Mouse (Mus musculus): ENCODE results near the gene Med20.
A peak's percentile ranks its signal among the peaks of the same experiment; 100 is the strongest.
"Not testable (repeated sequence)": the region's sequence is repeated elsewhere in the genome, so short reads cannot be mapped to it uniquely, and the experiment has no call there.

Gene Med20

DNA sequence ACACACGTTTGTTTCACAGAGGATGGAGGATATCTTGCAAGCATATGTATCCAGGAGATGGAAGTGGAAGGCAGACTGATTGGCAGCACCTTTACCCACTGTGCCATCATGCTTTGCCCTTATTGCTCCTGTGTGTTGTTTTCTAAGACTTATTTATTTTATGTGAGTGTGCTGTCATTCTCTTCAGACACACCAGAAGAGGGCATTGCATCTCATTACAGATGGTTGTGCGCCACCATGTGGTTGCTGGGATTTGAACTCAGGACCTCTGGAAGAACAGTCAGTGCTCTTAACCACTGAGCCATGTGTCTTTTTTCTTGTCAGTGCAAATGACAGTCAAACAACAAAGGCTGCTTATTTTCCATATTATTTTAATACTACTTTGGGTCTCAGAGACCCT is 16.4 kb downstream of the Med20 start:
- no peak for DNase-seq (ENCODE audit: low read depth, low spot score)

DNA sequence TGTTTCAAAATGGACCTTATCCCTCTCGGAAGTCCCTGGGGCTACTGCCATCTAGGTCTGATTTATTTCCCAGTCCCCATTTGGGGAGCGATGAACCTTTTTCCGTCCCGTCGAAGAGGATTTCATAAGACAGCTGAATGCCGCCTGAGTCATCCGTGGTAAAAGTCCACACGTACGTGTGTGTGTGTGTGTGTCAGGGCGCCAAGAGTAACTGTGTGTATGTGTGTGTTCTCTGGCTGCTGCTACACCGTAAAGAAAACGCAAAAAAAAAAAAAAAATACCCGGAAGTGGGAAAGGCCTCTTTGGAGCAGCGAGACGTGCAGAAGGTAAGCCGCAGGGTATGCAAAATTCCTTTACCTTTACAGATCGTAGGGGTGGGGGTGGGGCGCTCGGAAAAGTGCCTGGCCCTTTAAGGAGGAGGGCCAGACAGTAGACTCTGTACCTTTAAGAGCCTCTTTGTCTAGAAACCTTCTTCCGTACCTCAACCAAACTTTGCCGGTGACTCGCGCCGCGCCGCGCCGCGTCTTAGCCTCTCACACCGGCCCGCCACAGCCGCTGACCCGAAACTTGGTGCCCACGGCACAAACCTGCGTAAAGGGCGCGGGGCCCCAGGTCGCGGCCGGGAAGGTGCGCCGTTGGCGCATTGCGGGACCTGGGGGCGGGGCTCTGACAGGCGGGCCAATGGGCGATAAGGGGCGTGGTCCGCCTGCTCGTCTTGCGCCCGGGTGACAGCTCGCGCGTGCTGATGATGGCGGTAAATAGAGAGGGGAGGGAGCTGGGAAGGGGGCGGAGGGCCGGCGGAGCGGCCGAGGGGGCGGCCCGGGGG is 17.7 kb downstream of the Med20 start:
- peak; percentile 85 for DNase-seq (ENCODE audit: low read depth, low spot score)

DNA sequence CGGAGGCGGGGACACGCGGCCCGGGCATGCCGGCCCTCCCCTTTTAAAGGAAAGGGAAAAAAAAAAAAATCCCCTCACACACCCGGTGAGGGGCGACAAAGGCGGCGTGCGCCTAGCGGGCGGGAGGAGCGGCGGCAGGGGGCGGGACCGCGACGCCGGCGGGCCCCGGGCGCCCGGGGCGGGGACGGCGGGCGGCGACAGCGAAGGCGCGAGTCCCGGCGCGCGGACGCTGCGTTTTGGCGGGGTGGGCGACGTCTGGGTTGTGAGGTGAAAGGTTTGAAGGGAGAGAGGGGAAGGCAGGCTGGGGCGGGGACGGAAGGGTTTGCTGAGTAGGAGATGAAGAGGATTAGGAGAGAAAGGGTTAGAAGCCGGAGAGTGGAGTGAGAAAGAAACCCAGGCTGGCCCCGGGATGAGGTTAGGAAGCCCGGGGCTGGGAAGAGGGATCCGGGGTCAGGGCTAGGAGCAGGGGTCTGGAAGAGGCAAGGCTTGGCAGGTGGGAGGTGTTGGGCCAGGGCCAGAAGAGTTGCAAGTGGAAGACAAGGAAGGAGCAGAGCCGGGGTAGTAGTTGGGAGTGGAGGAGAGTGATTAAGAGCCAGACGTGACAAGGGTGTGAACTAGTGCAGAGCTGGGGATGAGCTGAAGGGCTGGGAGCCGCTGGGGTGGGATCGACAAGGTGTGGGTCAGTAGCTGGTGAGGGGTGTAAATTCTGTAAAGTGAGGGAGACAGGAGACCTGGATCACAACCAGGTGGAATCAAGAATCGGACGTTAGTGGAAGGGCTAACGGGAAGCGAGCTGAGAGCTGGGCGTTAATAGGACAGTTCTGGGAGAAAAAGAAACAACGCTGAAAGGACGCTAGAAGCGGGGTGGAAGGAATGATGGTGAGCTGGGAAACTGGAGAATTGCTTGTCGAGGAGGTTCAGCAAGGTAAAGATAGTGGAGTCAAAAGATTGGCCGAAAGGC is 18.6 kb downstream of the Med20 start:
- DNase-seq (ENCODE audit: low read depth, low spot score) = no peak

DNA sequence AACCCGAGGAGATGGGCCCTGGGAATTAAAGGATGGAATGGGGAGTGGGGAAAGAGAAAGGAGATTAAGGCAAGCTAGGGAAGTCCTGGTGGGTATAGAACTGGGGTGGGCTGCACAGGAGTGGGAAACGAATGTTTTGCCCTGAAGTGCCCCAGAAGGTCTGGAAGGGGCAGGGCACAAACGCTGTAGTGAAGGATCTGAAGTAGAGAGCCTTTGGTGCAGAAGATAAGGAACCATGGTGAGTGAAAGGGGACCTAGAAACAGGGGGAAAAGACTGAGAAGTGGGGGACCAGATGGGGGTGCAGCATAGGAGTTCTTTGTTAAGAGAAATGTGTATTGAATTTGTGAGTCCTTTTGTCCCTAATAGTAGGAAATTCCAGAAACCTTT is 19.3 kb downstream of the Med20 start, which contains the start of gene Usp49:
Gene Usp49 (plus strand): TSS at position 13 of the 388 bp plus-strand sequence.
- DNase-seq (ENCODE audit: low read depth, low spot score) = no peak

DNA sequence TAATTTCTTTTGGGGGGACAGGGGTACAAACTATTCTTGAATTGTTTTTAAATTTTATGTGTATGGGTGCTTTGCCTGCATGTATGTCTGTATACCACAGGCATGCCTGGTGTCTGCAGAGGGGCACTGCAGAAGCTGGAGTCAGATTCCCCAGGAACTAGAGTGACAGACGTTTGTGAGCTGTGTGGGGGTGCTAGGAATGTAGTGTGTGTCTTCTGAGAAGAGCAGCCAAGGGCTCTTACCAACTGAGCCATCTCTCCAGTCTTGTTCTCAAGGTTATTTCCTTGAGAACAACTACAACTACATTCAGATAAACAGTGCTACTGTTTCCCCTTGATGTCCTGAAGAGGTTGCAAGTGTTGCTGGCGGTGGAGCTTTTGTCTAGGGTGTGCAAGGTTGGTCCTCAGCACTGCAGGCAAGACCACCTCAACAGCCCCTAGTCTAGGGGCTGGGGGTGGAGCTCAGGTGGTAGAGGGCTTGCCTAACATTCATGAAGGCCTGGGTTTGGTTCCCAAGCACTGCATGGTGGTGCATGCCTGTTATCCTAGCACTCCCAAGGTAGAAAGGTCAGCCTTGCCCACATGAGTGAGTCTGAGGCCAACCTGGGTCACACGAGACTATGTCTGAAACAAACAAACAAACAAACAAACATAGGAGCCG is 20.9 kb downstream of the Med20 start:
- DNase-seq (ENCODE audit: low read depth, low spot score) = no peak

DNA sequence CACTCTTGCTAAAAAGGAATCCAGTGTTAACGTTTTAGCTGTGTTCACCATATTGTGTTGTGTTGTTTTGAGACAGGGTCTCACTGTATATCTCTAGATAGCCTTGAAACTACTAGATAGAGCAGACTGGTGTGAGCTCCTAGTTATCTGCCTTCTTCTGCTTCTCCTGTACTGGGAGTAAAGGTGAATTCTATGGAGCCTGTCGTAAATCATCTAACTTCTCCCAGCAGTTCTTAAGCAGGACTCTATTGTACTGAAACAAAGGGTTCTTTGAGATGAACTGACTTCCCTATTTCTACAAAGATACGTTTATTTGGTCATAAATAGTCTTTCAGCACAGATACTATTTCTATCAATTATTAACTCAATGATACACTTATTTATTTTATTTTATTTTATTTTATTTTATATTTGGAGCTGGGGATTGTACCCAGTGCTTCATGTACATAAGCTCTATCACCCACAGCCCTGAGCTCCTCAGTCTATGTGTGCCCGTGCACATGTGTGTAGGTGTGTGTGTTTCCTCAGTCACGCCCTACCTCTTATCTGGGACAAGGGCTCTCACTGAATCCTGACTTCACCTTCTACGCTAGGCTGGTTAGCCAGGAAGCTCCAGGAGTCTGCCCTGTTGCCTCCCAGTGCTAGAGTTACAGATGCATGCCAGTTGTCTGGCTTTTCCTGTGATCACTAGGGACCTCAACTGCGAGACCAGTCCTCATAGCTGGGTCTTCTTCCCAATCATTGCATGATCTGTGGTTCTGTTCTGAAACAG is 22.8 kb downstream of the Med20 start:
- no peak for DNase-seq (ENCODE audit: low read depth, low spot score)

DNA sequence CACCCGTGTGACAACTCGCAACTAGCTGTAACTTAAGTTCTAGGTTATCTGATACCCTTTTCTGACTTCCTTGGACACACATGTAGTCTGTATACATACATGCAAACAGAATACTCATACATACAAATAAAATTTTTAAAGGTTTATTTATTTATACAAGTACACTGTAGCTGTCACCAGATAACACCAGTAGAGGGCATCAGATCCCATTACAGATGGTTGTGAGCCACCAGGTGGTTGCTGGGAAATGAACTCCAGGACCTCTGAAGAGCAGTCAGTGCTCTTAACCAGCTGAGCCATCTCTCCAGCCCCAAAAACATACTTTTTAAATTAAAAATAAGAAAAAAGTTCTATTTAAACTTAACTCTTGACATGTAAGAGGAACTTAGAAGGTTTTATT is 31.6 kb downstream of the Med20 start:
- DNase-seq (ENCODE audit: low read depth, low spot score) = no peak

DNA sequence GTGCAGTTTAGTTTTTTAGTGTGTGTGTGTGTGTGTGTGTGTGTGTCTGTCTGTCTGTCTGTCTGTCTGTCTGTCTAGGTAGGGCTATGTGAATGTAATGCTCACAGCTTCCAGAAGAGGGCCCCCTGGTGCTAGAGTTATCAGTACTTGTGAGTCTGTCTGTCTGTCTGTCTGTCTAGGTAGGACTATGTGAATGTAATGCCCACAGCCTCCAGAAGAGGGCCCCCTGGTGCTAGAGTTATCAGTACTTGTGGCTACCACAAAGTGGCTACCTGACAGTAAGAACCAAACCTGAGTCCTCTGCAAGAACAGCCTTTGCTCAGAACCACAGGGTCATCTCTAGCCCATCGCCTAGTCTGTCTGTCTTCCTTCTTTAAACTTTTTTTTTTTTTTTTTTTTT is 35.3 kb downstream of the Med20 start:
- peak; percentile 60 for DNase-seq (ENCODE audit: low read depth, low spot score)

DNA sequence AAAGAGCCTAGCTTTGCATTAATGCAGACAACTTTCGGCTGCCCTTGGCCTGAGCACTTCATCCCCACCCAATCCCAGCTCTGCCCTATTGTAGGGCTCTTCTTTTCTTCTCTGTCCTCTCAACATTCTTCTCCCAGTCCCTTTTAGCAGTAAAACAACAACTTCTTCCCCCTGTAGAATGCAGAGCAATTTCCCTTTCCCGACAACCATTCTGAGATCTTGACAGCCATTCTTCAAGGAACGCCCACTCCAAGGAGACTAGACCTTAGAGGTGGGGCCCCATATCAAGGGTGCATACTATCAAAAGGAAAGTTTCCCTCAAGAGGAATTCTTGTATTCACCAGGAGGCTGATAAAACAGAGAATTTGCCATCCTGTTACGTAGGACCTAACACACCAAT is 37.6 kb downstream of the Med20 start:
- no peak for DNase-seq (ENCODE audit: low read depth, low spot score)

DNA sequence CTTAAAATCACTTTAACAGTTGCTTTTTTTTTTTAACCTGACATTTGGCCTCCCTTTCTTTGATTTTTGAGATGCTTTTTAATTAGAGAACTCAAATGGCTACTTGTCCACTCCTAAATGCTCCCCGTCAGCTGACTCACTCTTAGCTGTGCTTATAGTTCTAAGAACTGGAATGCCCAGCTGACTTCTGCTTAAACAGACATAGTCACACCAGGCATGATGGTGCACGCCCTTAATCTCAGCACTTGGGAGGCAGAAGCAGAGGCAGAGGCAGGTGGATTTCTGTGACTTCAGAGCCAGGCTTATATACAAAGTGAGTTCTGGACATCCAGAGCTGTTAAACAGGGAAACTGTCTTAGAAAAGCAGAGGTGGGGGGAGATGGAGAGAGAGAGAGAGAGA is 40.6 kb downstream of the Med20 start:
- DNase-seq (ENCODE audit: low read depth, low spot score) = no peak

DNA sequence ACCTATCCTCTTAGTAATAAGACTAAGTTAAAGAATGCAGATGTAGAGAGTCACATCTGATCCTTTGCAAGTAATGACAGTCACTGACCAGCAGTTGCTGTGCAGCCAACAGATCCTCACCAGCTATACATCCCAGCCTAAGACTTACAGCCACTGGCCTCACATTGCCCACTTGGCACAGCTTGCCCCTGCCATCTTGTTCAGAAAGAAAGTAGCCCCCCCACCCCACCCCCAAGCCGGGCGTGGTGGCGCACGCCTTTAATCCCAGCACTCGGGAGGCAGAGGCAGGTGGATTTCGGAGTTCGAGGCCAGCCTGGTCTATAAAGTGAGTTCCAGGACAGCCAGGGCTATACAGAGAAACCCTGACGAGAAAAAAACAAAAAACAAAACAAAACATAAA is 43.0 kb downstream of the Med20 start:
- not testable (repeated sequence) for DNase-seq (ENCODE audit: low read depth, low spot score)

DNA sequence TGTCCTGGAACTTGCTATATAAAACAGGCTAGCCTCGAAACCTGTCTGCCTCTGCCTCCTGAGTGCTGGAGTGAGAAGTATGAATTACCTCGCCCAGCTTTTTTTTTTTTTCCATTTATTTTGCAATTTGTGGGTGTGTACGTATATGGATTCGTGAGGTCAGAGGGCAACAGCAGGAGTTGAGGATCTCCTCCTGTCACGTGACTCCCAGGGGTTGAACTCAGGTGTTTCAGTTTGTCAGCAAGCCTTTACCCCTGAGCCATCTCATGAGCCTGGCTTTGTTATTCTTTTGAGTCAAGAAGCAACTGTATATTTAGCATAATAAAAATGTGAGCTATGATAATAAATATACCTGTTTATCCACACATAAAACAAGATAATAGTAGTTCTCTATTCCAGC is 44.3 kb downstream of the Med20 start:
- DNase-seq (ENCODE audit: low read depth, low spot score) = no peak

DNA sequence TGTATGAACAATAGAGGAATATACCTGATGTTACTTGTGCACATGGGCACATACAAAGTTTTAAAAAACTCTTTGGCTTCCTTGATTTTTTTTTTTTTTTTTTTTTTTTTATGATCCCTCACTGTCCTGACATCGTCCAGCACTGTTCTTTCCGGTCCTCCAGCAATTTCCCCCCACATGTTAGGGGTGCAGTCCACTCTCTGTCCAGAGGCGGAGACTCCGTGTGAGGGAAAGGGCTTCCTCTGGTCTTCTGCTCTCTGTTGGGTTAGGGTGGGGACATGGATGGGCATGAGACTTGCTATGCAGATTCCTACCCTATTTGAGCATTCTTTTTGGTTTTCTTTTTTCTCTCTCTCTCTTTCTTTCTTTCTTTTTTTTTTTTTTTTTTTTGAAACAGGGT is 46.5 kb downstream of the Med20 start:
- DNase-seq (ENCODE audit: low read depth, low spot score) = no peak

DNA sequence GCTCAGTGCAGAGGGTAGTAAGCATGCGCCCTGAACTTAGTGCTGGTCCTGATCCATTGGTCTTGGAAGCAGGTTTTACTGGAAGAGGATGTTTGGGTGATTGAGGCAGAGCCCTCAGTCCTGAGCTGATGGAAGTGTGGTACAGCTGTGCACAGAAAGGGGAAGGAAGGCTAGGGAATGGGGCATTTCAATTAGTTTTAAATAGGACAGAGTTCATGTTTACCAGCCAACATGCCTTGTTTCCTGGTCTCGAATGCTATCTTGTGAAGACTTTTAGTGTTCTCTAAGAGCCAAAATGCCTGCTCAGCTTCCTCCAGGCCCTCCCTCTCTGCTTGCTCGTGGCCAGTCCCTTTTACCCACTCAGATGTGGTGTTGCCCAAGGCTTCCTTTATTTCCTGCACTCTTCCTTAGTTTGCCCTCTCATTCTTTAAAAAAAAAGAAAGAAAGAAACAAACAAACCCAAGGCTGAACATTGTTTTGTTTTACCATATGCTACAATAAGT is 47.4 kb downstream of the Med20 start:
- no peak for DNase-seq (ENCODE audit: low read depth, low spot score)

DNA sequence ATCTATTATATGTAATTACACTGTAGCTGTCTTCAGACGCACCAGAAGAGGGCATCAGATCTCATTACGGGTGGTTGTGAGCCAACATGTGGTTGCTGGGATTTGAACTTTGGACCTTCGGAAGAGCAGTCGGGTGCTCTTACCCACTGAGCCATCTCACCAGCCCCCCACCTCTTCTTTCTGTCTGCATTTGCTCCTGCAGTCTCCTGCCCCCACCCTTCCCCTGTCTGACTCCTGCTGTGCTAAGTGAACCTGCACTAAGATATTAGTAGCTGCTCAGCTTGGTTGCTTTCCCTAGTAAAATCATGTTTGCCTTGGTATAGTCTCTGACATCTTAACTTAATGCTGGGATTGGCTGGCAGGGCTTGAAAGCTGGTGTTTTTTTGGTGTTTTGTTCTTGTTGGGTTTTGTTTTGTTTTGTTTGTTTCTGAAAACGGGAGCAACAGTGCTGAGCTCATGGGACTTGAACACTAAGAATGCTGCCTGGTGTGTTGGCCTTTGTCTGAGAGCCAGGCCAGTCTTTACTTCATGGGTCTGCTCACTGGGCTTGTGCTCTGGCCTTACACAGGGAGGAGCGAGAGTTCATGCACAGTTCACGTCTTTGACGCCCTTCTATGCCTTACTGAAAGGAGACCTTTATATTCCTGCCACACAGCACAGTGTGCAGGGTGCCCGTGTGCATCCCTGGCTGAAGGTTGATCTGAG is 51.8 kb downstream of the Med20 start:
- no peak for DNase-seq (ENCODE audit: low read depth, low spot score)

DNA sequence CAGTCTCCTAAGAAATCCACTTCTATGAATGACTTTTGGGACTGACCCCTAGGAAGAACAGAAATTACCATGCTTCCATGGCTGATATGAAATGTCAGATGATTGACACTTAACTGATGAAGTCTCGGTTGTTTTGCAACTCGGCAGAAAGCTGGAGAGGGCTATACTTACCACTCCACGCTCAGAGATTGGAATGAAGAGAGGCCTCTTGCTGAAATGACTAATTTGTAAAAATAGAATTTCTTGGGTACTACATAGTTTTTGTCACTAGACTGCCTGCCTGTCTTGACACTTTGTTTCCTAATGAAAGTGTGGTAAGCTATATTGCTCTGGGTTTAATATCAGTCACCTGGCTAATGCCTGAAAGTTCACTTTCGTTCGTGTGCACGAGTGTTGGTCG is 53.1 kb downstream of the Med20 start:
- DNase-seq (ENCODE audit: low read depth, low spot score) = no peak

DNA sequence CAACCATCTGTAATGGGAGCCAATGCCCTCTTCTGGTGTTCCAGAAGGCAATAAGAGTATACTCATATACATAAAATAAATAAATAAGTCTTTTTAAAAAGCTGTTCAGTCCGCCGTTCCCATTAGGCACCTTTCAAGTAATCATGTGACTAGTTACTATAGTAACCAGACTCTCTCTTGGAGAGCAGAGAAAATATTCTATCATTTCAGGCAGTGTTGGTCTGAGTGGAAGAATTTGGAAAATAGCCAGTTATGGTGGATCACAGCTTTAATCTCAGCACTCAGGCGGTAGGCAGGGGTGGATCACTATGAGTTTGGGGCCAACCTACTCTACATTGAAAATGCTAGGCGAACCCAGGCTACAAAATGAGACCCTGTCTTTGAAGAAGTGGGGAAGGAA is 57.8 kb downstream of the Med20 start:
- no peak for DNase-seq (ENCODE audit: low read depth, low spot score)

DNA sequence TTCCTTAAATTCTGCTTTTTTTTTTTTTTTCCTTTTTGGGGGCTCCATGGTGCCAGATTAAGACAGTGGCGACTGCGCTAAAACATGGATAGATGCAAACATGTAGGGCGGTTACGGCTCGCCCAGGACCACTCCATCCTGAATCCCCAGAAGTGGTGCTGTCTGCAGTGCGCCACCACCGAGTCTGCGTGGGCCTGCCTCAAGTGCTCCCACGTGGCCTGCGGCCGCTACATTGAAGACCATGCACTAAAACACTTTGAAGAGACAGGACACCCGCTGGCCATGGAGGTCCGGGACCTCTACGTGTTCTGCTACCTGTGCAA is 60.6 kb downstream of the Med20 start:
- DNase-seq (ENCODE audit: low read depth, low spot score) = no peak

DNA sequence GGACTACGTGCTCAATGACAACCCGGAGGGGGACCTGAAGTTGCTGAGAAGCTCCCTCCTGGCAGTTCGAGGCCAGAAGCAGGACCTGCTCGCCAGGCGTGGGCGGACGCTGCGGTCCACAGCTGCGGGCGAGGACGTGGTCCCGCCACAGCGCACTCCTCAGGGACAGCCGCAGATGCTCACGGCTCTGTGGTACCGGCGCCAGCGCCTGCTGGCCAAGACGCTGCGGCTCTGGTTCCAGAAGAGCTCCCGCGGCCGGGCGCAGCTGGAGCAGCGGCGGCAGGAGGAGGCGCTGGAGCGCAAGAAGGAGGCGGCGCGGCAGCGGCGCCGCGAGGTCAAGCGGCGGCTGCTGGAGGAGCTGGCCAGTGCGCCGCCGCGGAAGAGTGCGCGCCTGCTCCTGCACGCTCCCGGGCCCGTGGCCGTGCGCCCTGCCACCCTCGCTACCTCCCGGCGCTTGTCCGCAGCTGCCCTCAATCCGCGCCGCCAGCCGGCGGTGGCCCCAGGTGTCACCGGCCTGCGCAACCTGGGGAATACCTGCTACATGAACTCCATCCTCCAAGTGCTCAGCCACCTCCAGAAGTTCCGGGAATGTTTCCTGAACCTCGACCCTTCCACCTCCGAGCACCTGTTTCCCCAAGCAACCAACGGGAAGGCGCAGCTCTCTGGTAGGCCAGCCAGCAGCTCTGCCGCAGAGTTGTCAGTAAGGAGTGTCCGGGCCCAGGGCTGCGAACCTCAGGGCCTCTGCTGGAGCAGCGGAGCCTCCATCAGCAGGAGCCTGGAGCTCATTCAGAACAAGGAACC is 61.1 kb downstream of the Med20 start:
- DNase-seq (ENCODE audit: low read depth, low spot score) = no peak
